Mouse (Mus musculus) yolk sac, embryonic 10.5 days (tissue): ENCODE measurements around the gene Btbd2.
"Not testable (repeated sequence)": the region's sequence is repeated elsewhere in the genome, so short reads cannot be mapped to it uniquely, and the experiment has no call there.

Experiments used
- DNase-seq: peaks from one replicate; pipeline ENCODE4 v3.0.0-alpha.2; 2017; ENCODE audit warnings: low spot score

Btbd2 gene

DNA sequence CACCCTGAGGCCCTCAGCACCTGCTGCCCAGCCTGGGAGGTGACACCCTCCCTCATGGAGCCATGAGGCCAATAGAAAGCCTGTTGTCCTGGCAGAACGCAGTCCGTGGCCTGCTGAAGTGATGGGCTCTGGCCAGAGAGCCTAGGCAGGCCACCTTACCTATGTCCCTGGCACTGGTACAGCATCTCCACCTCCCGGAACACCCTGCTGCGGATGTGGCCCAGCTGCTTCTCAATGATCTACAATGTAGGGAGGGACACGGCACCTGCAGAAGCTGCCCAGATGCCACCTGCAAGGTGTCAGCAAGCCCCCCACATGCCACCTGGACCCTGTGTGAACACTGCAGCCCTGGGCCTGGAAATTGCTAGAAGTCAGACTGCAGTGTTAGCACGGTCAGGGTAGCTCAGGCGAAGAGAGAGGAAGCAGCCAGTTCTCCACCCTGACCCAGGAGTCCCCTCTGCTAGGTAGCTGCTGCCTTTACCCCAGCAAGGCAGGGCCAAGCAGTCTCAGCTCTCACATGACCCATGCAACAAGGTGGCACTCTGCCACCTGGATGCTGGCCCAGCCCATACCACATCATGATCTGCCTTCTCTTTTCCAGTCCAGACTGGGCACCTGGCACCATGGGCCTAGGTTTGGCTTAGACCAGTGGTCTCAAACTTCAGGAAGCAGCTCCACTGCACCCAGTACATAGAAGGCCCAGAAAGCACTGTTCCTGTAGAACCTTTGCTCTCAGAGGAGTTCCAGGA, 13.0 kb upstream of the Btbd2 start:
- DNase-seq: no peak

GRCm38 (mm10) chr10:80669018-80669417, 12.1 kb upstream of the Btbd2 start:
- DNase-seq: no peak

DNA sequence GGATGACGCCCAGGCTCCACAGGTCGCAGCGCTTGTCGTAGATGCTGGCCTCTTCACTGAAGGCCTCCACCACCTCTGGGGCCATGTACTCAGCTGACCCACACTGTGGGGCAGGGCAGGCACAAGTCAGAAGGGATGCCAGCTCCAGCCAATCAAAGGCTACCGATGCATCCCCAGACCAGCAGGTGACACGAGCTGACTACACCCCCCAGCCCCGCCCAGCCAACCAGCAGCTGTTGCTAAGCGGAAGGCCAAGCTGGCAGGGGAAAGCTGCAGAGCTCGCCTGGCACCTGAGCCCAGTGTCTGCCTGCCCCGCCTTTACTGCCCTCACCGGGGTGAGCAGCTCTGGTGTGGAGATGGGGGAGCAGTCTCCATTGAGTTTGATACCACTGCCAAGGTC, 11.7 kb upstream of the Btbd2 start:
- no peak for DNase-seq

DNA sequence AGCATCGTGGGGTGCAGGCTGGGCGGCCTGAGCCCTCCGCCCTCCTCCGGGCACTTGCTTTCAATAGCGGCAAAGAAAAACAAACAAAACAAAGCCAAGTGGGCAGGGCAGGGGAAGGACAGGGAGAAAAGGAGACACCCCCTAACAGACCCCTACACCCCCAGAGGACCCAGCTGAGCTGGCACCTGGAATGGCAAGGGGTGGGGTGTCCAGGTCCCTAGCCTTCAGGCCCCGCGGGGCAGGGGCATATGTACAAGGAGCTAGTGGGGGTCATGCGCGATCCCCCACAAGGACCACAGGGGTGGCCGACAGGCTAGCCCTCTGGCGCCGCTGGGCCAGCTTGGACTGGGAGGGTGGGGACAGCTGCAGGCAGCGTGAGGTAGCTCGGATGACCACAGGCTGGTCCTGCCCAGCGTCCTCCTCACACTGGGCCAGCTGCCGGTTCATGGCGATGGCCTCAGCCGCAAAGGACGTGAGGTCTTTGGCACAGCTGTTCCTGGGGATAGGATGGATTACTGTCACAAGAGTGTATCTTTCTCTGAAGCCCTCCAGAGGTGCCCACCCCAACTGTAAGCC, 10.1 kb upstream of the Btbd2 start:
- no peak for DNase-seq

DNA sequence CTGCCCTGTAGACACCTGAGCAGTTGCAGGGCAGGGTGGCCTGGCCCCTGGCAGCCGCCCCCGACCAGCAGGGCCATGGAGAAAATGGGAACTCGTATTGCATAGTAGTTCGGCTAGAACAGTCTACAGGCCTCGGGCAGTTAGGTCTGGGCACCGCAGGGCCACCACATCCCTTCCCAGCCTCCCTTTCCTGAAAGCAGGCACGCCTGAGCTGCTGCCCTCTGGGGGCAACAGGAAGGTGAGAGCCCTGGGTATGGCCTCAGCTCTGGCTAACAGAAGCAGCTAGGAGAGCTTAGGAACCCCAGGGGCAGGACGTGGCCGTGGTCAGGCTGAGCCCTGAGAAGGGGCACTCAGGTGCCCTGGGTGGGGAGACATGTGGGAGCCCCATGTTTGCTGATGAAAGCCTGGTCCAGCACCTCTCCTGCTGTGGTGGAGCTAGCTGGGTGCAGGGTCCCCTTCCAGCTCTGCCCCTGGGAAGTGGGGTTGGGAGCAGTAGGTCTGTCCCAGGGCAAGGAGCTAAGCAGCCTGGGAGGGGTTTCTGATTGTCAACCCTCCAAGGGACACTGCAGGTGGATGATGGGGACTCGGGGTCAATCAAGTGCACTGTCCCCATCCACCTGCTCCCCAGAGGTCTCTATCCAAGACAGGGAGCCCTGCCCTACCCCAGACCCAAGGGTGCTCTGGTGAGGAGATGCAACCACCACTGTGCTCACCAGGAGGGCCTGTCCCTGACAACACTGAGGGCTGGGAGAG, 9.3 kb upstream of the Btbd2 start:
- DNase-seq: no peak

DNA sequence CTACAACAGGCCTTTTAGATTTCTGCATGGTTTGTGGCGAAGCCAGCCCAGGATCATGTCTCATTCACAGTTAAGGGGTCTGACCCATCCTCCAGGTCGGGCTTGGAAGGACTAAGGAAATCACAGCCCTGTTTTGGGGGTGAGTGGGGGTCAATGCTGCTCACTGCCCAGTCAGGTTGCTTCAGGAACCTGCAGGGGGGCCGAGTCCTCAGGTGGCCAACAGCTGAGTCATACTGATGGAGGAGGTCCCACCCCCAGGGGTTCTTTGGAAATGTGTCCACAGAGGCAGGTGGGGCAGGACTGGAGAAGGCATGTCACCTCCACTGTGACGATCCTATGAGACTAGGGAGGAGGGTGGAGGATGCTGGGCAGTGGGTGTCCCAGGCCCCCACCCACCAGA, 8.6 kb upstream of the Btbd2 start:
- DNase-seq: no peak

- DNase-seq: peak; percentile 72
Observed at GRCm38 (mm10) chr10:80665016-80665380, 8.1 kb upstream of the Btbd2 start.

GRCm38 (mm10) chr10:80664197-80665015, 7.5 kb upstream of the Btbd2 start:
- DNase-seq: no peak

GRCm38 (mm10) chr10:80663485-80664196, 6.8 kb upstream of the Btbd2 start:
- DNase-seq: no peak

DNA sequence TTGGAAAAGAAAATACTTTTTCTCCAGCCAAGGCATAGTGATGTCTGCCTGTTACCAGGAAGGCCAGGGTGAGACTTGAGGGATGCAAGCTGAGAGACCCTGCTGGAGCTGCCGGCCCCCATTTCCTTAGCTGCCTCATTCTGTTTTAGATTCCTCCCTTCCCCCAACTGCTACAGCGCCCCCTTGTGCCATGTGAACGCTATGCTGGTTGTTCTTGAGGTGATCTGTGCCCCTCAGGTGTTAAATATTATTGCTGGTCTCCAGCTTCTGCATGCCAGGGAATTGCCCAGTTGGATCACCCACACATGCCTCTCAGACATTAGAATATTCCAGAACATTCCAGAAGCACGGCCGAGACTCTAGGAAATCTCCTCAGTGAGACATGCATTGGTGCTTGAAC, 4.3 kb upstream of the Btbd2 start:
- DNase-seq: no peak

DNA sequence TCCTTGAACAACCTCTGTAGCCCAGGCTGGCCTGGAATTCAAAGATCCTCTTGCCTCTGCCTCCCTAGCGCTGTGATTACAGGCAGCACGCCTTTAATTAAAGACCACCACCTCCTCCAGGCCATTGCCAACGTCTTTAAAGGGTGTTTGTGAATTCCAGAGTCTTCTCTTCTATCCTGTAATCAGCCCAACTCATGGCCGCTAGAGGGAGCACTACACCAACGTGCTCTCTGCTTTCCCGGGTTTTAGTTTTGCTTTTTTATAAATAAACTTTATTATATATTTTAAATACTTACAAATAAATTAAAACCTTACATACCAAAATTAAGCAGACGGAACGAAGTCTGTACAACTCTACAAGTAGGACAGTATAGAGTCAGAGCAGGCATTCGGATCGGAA, 2.3 kb upstream of the Btbd2 start:
- peak; percentile 54 for DNase-seq

DNA sequence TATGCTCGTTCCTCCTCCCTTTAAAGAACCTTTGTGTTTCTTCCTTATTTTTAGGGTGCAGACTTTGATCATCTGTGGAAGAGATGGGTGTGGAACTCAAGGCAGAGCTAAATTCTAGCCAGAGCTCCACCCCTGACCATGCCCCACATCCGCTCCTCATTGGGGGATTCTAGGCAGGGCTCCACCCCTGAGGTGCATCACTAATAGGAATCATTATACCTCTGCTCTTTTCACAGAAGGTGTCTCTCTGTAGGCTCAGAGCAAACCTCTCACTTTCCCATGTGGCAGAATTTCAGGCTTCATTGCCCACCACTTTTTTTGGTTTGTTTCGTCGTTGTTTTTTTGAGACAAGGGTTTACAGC, 2.0 kb upstream of the Btbd2 start:
- no peak for DNase-seq

DNA sequence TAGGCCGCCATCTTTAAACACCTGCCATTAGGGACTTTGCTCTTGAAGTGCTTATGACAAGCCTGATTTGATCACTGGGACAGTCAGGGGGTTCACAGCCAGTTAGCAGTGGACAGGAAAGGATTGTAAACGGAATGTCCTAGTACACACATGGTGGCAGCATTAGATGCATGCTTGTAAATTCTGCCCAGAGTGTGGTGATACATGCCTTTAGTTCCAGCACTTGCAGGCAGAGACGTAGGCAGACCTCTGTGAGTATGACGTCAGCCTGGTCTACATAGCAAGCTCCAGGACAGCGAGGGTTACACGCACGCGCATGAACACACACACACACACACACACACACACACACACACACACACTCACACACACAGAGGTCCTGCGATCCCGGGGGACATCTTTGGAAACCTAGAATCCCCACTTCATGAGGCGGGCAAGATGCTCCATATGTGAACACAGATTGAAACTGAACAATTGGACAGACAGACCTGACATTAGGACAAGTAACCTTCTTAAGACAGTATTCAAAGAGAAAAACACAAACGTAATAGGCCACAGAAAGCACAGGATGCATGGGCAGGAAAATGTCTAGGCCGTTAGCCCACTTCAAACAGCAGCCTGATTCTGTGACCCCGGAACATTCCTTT, 1.4 kb upstream of the Btbd2 start:
- no peak for DNase-seq

DNA sequence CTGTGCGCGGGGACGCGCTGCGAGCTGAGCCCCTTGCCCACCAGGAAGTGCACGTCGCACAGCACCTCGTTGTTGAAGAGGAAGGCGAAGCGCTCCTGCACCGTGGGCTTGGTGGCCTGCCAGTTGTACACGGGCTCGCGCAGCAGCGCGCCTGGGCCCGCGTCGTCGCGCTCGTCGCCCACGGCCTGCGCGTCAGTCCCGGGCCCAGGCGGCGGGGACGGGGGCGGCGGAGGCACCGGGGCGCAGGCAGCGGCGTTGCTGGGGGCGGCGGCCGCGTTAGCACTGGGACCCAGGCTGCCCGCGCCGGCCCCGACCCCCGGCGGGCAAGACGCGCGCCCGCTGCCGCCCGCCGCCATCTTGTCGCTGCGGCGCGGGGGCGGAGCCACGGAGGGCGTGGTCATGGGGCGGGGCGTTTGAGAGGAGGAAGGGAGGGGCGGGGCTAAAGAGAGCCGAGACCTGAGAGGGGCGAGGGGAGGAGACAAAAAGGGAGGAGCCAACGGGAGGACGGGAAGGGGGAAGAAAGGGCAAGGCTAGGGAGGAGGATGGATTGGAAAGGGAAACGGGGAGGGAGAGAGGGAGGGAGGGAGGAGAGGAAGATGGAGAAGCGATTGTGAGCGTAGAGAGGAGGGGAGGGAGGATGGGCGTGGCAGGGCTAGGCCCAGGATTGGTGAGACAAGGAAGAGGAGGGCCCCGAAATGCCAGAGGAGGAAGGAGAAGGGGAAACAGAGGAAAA, 575 bp downstream of the Btbd2 start:
- DNase-seq: peak; percentile 99

GRCm38 (mm10) chr10:80655406-80656129, 1.3 kb downstream of the Btbd2 start:
- no peak for DNase-seq

GRCm38 (mm10) chr10:80654866-80655265, 2.0 kb downstream of the Btbd2 start:
- no peak for DNase-seq

DNA sequence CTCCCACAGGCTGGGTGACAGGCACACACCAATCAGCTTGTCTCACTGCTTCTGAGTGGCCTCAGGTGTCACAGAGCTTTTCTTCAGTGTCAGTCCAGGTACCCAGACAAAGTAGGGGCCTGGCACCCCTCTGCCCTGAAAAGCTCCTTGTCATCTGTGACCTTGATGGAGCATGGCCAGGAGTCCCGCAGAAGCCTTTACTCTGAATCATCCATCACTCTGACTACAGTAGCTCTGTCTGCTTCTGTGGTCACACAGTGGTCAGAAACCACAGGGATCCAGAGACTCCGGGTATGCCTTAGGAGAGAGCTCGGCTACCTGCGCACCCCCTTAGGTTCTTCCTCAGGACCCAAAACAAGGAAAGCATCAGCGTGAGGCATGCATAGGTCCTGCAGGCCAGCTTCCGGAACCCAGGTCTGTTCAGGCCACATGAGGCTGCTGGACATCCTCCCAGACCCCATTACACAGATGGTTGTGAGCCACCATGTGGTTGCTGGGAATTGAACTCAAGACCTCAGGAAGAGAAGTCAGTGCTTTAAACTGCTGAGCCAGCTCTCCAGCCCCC, 3.6 kb downstream of the Btbd2 start:
- DNase-seq: no peak

DNA sequence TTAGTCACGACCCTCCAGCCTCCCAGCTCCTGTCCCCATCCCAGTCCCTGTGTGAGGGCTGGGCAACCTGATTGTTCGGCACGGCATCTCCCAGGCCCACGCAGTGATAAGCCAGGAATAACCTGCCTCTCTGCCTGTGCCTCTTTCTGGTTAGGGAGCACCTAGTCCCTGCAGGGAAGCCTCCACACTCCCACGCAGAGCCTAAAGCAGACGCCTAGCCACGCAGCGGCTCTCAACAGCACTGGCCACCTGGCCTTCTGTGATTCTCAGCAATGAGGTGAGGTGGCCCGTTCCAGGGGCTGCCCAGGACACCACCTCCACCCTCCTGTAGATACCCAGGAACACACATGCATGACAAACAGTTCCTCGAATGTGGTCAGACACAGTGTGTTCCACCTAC, 6.5 kb downstream of the Btbd2 start:
- no peak for DNase-seq

GRCm38 (mm10) chr10:80649910-80650309, 7.0 kb downstream of the Btbd2 start:
- not testable (repeated sequence) for DNase-seq

GRCm38 (mm10) chr10:80646936-80647335, 9.9 kb downstream of the Btbd2 start:
- DNase-seq: no peak
